Mouse (Mus musculus): ENCODE results near the gene Emp1. TPM values are rescaled to one million over a fixed set of nuclear protein-coding genes. Genes with fewer than 3 reads are reported as not detected.
A peak's percentile ranks its signal among the peaks of the same experiment; 100 is the strongest.

Gene Emp1
- total RNA-seq, 2 experiments from 2014 or later = 83.9 to 105 TPM

DNA sequence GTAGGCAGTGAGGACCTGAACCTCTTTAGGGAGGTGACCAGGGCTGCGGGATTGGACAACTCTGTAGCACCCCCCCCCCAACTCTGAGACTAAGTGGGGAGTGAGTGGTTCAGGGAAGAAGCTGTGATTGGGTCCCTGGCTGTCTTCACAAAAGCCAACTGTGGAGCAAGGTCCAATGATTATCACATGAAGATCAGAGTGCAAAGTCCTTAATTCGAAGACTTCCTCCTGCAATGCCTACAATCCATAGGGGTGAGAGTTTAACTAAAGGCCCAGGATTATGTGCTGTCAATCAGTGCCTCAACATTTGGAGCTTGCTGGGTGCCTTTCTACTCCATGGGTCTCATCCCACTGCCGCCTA, 267 bp upstream of the Emp1 start:
- intact Hi-C loops (cut with DNase I; ENCODE audit: low total_unique reads) = no loop called here
- no peak for DNase-seq

GRCm38 (mm10) chr6:135363344-135364040, 1.1 kb downstream of the Emp1 start:
- intact Hi-C loops (cut with DNase I; ENCODE audit: low total_unique reads) = no loop called here
- no peak for DNase-seq

DNA sequence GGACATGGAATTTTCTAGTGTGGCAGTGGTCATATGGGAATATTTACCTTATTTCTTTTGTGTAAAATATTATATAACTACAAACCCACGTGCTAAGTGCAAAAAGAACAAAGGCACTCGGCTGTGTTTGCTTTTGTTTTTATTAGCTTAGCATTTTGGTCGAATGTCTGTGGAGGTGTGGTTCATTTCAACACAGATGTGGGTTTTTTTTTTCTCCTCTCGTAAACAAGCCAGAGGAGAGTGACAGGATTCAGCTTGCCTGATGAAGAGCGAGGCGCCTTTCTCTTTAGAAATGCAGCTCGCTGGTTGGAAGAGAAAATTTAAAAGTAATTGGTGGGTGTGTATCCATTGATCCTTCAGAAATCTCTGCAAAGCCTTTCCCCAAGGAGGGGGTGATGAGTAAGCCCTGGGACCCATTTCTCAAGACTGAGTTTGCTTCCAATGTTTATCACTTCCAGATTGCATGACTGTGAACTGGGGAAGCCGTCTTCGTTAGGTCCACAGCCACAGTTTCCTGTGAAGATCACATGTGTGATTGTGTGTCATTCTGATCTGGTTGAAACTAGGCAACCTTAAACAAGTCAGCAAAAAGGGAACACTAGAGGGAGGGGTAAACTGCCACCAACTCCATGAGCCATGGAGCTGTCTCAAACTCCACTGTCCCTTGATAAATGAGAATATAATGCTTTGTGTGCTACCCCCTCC, 1.8 kb downstream of the Emp1 start:
- DNase-seq = no peak
- intact Hi-C loops (cut with DNase I; ENCODE audit: low total_unique reads) = no loop called here

DNA sequence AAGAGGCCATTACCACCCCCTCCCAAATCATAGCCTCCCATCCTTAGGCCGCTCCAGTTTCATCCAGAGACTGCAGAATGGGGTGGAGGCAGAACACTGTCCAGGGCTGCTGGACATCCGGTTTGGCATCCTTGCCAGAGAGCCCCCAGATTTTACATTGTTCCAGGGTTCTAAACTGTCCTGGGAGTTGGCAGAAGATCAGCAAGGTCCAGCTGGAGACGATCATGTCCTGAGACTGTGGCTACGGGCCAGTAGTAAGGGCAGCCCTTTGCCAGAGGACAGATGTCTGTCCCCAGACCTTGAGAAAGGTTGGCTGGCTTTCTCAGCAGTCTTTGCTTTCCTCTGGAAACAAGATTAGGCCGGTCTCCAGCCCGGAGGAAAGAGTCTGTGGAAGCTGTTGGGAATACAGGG, 2.6 kb downstream of the Emp1 start:
- peak; percentile 86 for DNase-seq
- intact Hi-C loops (cut with DNase I; ENCODE audit: low total_unique reads) = no loop called here

GRCm38 (mm10) chr6:135365614-135366013, 3.3 kb downstream of the Emp1 start:
- intact Hi-C loops (cut with DNase I; ENCODE audit: low total_unique reads) = no loop called here
- no peak for DNase-seq

DNA sequence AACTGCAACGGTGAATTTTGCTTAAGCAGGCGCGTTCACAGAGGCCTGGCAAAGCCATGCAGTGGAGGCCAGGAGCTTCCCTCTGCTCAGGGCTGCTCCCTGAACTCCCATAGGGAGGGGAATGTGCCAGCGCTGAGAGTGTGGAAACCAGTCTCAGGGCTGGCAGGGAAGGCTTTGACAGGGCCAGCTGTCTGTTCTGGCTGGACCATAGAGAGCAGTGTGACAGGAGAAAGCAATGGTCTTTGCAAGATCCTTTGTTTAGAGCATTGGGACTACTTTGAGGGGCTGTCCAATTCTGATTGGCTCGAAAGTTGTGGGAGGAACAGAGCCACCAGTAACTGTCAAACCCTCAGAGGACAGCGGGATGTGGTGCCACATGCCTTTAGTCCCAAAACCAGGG, 5.9 kb downstream of the Emp1 start:
- intact Hi-C loops (cut with DNase I; ENCODE audit: low total_unique reads) = no loop called here
- peak; percentile 74 for DNase-seq

DNA sequence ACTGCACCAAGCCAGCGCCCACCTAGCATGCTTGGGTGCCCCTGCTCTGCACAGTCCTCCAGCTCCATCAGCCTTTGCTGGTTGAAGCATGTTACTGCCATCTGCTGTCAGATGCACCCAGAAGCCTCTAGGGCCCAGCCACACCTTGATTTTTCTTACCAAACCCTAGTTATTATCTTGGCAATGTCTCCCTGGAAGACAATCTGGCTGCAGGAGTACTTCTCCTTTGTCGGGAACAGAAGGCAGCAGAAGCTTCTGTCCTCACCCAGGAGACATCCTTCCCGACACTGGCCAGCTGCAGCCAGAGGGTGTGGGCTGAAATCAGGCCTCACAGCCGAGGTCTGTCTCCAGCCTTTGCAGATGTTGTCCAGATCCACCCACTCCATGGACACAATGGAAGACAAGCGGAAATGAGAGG, 7.2 kb downstream of the Emp1 start:
- DNase-seq = peak; percentile 79
- intact Hi-C loops (cut with DNase I; ENCODE audit: low total_unique reads) = no loop called here

GRCm38 (mm10) chr6:135370954-135371353, 8.6 kb downstream of the Emp1 start:
- intact Hi-C loops (cut with DNase I; ENCODE audit: low total_unique reads) = no loop called here
- no peak for DNase-seq

DNA sequence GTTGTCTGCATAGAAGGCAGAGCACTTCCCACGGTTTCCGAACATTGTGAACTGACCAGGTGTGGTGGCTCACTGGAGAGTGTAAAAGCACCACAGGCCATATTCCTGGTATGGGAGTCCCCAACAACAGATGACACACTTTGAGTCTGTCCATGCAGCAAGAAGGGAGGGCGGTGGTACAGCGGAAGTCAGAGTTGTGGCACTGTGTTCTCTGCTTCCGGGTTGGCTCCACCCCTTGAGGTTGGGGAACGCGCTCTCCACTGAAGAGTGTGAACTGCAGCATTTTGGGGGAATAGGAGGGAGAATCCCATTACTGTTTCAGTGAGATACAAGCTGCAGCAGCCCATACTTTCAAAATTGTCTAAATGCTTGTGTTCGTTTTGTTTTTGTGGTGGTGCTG, 11.0 kb downstream of the Emp1 start:
- intact Hi-C loops (cut with DNase I; ENCODE audit: low total_unique reads) = no loop called here
- no peak for DNase-seq

GRCm38 (mm10) chr6:135375818-135376217, 13.5 kb downstream of the Emp1 start:
- DNase-seq = no peak
- intact Hi-C loops (cut with DNase I; ENCODE audit: low total_unique reads) = loop anchor here (5.0 kb wide), 2 partner anchors 124 to 224 kb away; partner anchors contain the start of gene Gsg1

DNA sequence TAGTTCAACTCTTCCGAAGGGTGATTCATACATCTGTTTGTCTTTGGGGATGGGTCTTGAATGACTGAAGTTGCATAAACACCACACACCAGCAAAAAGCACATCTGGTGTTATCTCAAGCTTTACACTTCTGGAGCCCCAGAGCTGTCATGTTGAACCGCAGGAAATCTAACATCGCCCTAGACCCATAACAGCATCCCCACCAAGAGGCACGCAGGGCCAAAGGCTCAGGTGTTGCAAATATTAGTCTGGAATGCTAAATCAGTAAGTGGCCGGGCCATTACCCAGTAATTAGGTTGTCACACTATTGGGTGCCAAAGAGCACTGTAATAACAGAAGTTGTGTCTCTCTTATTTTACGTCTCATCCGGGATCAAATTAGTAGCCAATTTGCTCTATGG, 13.9 kb downstream of the Emp1 start:
- intact Hi-C loops (cut with DNase I; ENCODE audit: low total_unique reads) = loop anchor here (5.0 kb wide), 2 partner anchors 124 to 224 kb away; partner anchors contain the start of gene Gsg1
- no peak for DNase-seq

DNA sequence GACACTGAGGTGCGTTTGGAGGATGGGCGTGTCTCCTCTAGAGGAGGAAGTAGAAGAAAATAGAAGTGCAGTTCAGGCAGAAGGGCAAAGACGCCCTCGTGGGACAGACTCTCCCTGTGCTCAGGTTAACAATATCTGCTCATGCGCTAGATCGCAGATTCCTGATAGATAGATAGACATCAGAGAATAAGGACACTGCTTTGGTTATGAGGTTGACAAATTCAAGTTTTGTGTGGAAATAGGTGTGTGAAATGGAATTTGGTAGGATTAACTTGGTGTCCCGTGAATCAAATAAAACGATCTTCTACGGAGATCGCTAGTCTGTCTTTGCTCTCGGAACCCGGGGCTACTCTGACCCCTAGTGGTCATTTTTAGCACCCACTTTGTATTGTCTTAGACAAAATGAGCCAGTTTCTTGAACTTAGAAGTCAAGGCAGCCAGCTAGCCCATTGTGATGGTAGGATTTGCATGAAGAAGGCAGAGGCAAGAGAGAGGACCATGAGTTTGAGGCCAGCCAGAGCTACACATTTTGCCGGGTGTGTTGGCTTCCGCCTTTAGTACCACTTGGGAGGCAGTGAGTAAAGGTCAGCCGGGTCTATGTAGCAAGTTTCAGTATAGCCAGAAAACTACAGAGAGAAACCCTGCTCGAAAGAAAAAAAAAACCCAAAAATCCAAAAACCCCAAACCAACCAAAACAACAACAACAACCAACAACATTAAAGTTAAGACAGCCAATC, 15.4 kb downstream of the Emp1 start:
- intact Hi-C loops (cut with DNase I; ENCODE audit: low total_unique reads) = loop anchor here (5.0 kb wide), 2 partner anchors 125 to 225 kb away; partner anchors contain the start of gene Gsg1
- peak; percentile 32 for DNase-seq

GRCm38 (mm10) chr6:135383919-135384318, 21.6 kb downstream of the Emp1 start:
- DNase-seq = no peak
- intact Hi-C loops (cut with DNase I; ENCODE audit: low total_unique reads) = loop anchor here (10.0 kb wide), 1 partner anchor 299 kb away; no protein-coding TSS in a partner anchor

DNA sequence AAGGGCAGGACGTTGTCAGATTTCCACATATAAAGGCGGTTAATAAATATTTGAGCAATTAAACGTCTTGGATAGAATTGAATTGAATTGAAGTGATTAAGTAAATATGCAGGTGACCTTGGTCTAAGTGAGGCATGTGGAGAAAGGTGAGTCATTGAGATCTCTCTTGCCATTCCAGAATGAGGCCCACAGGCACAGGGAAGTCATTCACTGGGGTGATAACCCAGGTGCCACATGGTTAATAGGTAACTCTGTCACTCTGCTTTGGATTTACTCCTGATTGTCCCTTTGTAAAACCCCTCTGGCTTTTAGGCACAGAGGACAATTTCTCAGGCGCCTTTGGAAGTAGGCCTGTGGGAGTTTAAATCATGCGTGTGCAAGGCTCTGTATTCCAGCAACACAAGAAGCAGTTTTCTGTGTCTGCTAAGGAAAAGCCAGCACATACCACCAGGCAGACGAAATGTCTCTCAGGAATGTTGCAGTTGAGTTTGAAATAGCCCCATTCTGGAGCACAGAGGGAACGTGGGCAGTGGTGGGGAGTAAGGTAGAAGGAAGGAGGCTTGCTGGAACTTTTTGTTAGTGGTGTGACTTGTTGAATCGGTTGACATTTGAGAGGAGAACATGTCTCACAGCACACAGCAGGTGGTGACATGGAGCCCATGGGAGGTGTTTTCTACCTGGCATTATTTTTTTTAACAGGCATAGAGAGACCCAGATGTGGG, 23.6 kb downstream of the Emp1 start:
- intact Hi-C loops (cut with DNase I; ENCODE audit: low total_unique reads) = loop anchor here (10.0 kb wide), 1 partner anchor 301 kb away; no protein-coding TSS in a partner anchor
- DNase-seq = no peak

DNA sequence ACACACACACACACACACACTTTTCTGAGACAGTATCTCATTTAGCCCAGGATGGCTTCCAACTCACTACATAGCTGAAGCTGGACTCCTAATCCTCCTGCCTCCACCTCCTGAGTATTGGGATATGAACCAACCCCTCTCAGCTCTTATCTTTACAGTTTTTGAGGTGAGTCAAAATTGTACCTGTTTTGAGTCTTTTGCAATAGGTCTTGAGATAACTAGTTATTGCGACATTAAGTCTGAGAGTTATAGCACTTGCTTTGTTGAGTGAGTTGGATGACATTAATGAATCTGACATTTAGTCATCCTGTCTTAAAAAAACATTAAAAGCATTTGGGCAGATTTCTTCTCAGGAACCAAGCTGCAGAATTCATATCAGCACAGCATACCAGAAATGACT, 25.3 kb downstream of the Emp1 start:
- intact Hi-C loops (cut with DNase I; ENCODE audit: low total_unique reads) = loop anchor here (10.0 kb wide), 1 partner anchor 303 kb away; no protein-coding TSS in a partner anchor
- no peak for DNase-seq

DNA sequence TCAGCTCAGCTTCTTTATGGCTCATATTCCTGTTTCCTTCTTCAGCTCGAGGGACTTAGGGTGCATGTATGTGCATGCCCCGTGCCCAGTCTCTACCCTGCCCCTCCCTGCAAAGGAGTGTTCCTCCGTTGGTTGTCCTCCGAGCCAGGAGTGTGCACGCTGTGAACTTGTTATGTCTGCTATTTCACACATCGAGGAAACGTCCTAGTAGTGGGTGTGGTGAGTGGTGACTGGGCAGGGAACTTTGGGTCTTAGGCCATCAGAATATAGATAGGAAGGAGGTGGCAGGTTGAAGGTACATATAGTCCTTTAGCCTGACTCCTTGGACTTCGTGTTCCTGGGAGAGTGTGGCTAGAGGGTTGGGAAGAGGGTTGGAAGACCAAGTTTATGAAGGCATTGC, 26.4 kb downstream of the Emp1 start:
- intact Hi-C loops (cut with DNase I; ENCODE audit: low total_unique reads) = loop anchor here (10.0 kb wide), 1 partner anchor 304 kb away; no protein-coding TSS in a partner anchor
- no peak for DNase-seq

DNA sequence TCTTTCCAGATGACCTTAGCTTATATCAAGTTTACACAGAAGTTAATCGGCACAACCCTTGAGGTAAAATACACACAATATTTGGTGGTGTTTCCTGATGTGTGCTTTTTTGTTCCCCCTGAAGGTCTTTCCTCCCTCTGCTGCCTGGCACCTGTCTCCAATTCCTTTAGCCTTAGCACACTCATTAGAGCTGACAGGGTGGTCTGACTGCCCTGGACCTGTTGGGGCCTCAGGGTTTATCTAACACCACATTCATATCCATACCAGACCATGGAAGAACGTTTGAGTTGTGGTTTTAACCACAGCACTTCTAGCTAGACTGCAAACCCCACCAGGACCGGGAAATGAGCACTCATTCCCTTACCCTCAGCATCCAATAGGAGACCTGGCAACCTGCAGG, 28.1 kb downstream of the Emp1 start:
- DNase-seq = no peak
- intact Hi-C loops (cut with DNase I; ENCODE audit: low total_unique reads) = no loop called here

GRCm38 (mm10) chr6:135395375-135395774, 33.0 kb downstream of the Emp1 start:
- intact Hi-C loops (cut with DNase I; ENCODE audit: low total_unique reads) = no loop called here
- DNase-seq = no peak

DNA sequence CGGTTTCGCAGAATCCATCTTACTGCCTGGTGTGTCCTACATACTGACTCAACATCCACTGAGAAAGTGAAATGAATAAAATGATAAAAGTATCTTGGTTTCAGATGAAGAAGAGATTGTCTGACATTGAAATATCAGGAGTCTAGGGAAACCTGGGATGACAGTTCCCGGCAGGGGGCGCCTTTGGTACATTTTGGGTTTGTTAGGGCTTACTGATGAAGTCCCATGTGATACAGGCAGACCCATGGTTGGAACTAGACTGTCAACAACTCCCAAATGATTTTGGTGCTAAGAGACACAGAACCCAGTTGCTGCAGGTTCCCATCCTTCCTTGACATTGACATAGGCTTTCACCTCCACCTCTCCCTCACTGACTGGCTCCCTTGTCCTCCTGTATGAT, 34.7 kb downstream of the Emp1 start:
- DNase-seq = no peak
- intact Hi-C loops (cut with DNase I; ENCODE audit: low total_unique reads) = no loop called here

GRCm38 (mm10) chr6:135397788-135398187, 35.4 kb downstream of the Emp1 start:
- no peak for DNase-seq
- intact Hi-C loops (cut with DNase I; ENCODE audit: low total_unique reads) = no loop called here
